ENCODE assay signal across 11 mouse cellular contexts in the genomic region with DNA sequence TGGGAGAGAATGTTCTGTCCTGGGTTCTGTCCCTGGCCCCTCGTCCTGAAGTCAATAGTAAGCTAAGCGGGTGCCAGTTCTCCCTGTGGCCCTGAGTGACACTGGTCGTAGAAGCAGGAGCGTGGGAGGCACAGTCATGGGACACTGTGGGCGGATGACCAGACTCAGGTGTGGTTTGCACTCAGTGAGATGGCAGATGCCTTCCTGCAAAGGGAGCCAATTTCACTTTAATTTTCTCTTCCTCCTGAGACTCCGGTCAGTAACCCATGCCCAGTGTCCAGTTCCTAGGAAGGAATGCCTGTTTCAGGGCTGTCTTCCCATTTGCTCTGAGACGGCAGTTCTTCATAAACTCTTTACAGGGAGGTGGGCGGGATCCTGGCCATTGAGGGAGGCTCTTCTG. TPM values are rescaled to one million over a fixed set of nuclear protein-coding genes. Genes with fewer than 3 reads are reported as not detected.
DNase-seq lines count a peak whose midpoint lies in the region; ATAC-seq and TF ChIP-seq lines count a peak whose summit lies in the region.
"Had no signal": no experiment of that assay in that cellular context is flagged by ENCODE, and none has a peak within 500 bp of the region (broad histone marks: within the 10 kb centered on the region; RNA-seq: fewer than 3 reads in every experiment).

No protein-coding gene starts in this region.

- no peaks in the 10 kb centered on the region for H3K27me3 ChIP-seq in liver, postnatal 0 days (ENCODE audit: insufficient read depth, low read length)
- H3K27me3 ChIP-seq: midbrain, embryonic 12.5 days had no signal

- no peak overlapping the region for H3K4me2 ChIP-seq in liver, postnatal 0 days (ENCODE audit: low read depth, low read length)
- H3K4me2 ChIP-seq: midbrain, embryonic 12.5 days had no signal

- TF ChIP-seq CTCF in liver, postnatal 0 days (IDR thresholded peaks at IDR 0.05; ENCODE audit: low read depth): no peak

- H3K27ac ChIP-seq in liver, postnatal 0 days (ENCODE audit: low read depth): peak overlapping the region; percentile 77
- H3K27ac ChIP-seq: midbrain, embryonic 12.5 days had no signal

- no peak overlapping the region for H3K4me3 ChIP-seq in liver, postnatal 0 days (ENCODE audit: low read depth, low read length)
- H3K4me3 ChIP-seq: heart, embryonic 10.5 days; midbrain, embryonic 12.5 days had no signal

- 62% methylated on average over 8 of the region's 8 CpGs for WGBS in liver, postnatal 0 days (ENCODE audit: insufficient replicate concordance)

- DNase-seq in cerebellum, postnatal 25 days: peak; percentile 15 to 23
- DNase-seq in cerebellum, postnatal 10 days: no peak
- DNase-seq in ovary, adult 18-20 months (ENCODE audit: low spot score): peak; percentile 18
- DNase-seq in ovary, postnatal 36 days (ENCODE audit: low spot score): no peak
- peak; percentile 42 for DNase-seq in liver, postnatal 0 days
- peak; percentile 16 for DNase-seq in yolk sac, embryonic 10.5 days (ENCODE audit: low spot score)
- no peak for DNase-seq in right cerebral cortex, postnatal 14 days
- no peak for DNase-seq in layer of hippocampus, adult 8-10 months (ENCODE audit: low spot score in 2 of 2)

- peak; percentile 24; the same call in 1 of the 2 replicates for TF ChIP-seq EP300 in liver, postnatal 0 days (IDR thresholded peaks at IDR 0.05; ENCODE audit: low read depth)

- H3K4me1 ChIP-seq in liver, postnatal 0 days (ENCODE audit: insufficient read depth): peaks cover 29% of the 10 kb centered on the region
- H3K4me1 ChIP-seq: midbrain, embryonic 12.5 days had no signal

- peak; percentile 48 for ATAC-seq in liver, postnatal 0 days
- ATAC-seq: forebrain, embryonic 14.5 days had no signal

- H3K36me3 ChIP-seq in liver, postnatal 0 days (replicated peaks; ENCODE audit: insufficient read depth, low read length): no peaks in the 10 kb centered on the region
- H3K36me3 ChIP-seq: heart, embryonic 10.5 days; midbrain, embryonic 12.5 days had no signal

- no peak overlapping the region for H3K9ac ChIP-seq in liver, postnatal 0 days (replicated peaks)
- H3K9ac ChIP-seq: midbrain, embryonic 12.5 days had no signal

- no peaks in the 10 kb centered on the region for H3K9me3 ChIP-seq in liver, postnatal 0 days (ENCODE audit: low read length)
- H3K9me3 ChIP-seq: heart, embryonic 10.5 days; midbrain, embryonic 12.5 days had no signal

RNA-seq across cellular contexts. Expression of a gene that starts 36.1 kb away (rescaled TPM):
- polyA plus RNA-seq in liver, postnatal 0 days (2015; fragmentation: Nextera tagmentation; extraction: Ambion mirVana): 5.4 and 7.4 TPM in 2 replicates
- 10 to 100 TPM in 3 of 4 experiments, 1 to 10 TPM in 1; 8.6 to 30.0 (median 18.7) TPM for total RNA-seq in layer of hippocampus, adult 8-10 months (2022)

Comparison
In these comparisons a context has a peak if more than half of its experiments do, and no peak if none do; other contexts are left out.
1. DNase-seq: peak in cerebellum, postnatal 25 days (2 of 2), ovary, adult 18-20 months (single experiment), liver, postnatal 0 days (single experiment) and yolk sac, embryonic 10.5 days (single experiment); none in cerebellum, postnatal 10 days (0 of 2), ovary, postnatal 36 days (single experiment), right cerebral cortex, postnatal 14 days (single experiment) and layer of hippocampus, adult 8-10 months (0 of 2).